Mouse (Mus musculus): ENCODE measurements around the gene Cacna2d2.

DNA sequence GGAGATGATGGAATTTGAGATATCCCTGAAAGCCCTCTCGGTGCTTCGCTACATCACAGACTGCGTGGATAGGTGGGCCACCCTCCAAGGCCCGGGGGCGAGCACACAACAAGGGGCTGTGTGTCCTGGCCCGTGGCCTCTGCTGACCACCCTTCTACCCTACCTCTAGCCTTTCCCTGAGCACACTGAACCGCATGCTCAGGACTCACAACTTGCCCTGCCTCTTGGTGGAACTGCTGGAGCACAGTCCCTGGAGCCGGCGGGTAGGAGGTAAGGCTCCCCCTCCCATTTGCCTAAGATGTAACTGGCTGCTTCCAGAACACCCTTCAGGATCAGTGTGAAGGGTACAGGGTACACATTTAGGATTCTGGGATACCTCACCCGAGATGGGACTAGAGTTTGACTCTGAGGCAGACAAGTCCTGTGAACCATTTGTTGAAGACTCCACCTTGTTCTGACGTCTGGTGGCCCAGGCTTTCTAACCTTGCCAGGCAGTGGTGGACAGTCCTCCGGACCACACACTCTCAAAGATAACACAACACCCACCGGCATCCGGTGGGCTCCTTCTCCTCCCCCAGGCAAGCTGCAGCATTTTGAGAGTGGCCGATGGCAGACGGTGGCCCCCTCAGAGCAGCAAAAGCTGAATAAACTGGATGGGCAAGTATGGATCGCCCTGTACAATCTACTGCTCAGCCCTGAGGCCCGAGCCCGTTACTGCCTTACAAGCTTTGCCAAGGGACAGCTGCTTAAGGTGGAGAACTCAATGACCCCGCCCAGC lies 150.1 kb downstream of the Cacna2d2 start:
- no peak for TF ChIP-seq POLR2A (IDR thresholded peaks at IDR 0.05; ENCODE audit: low read depth, low read length)
- no peak for TF ChIP-seq CTCF (conservative IDR thresholded peaks at IDR 0.05; ENCODE audit: insufficient read depth, insufficient read length, low read depth, low read length)

All from kidney, adult 2 months (tissue).